Mouse (Mus musculus) left cerebral cortex, postnatal 36 days (tissue): ENCODE data around the gene Tor2a. TPM values are rescaled to one million over a fixed set of nuclear protein-coding genes. Genes with fewer than 3 reads are reported as not detected.

Experiments used
- DNase-seq, 2 experiments: peaks; one replicate each; pipeline ENCODE4 v3.0.0; 2021 to 2022; ENCODE audit warnings: low spot score in 2 of 2, mixed read lengths in 1 of 2
- intact Hi-C: fragments of 180-260 bp; cut with DNase I; formaldehyde crosslinking; loops from one replicate; pipeline ENCODE4 v1.15.1; 2025
- total RNA-seq, 2 experiments: library from RNA; stranded (reverse); gene quantifications; 2 replicates each; pipeline ENCODE4 v1.2.3; 2021

Tor2a gene
- total RNA-seq, 2 experiments from 2014 or later = 27.8 to 29.9 TPM

GRCm38 (mm10) chr2:32751665-32752033 is 5.4 kb upstream of the Tor2a start:
- intact Hi-C loops = no loop called here
- DNase-seq = no peak

- intact Hi-C loops = no loop called here
- DNase-seq = no peak
These were observed 4.9 kb upstream of the Tor2a start for GRCm38 (mm10) chr2:32752181-32752580.

GRCm38 (mm10) chr2:32756674-32757055 is 369 bp upstream of the Tor2a start:
- intact Hi-C loops = loop anchor here (1.0 kb wide), 1 partner anchor 43 kb away; the partner anchor contains the start of gene Cdk9
- no peak for DNase-seq

- no peak for DNase-seq
- intact Hi-C loops = no loop called here
These were observed 1.5 kb downstream of the Tor2a start for GRCm38 (mm10) chr2:32758503-32758902.

GRCm38 (mm10) chr2:32759001-32759400 is 2.0 kb downstream of the Tor2a start:
- intact Hi-C loops = no loop called here
- no peak for DNase-seq

DNA sequence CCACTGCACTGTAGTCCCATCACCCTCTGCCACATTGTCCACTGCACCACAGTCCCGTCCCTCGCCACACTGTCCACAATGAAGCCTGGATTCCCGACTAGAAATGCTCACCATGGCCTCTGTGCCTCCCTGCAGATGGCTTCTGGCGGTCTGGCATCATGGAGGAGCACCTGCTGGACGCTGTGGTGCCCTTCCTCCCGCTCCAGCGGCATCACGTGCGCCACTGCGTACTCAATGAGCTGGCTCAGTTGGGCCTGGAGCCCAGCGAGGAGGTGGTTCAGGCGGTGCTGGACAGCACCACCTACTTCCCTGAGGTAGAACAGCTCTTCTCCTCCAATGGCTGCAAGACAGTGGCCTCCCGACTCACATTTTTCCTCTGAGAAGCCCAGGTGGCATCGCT is 4.3 kb downstream of the Tor2a start:
- peak; percentile 40 to 51 for DNase-seq
- intact Hi-C loops = no loop called here

DNA sequence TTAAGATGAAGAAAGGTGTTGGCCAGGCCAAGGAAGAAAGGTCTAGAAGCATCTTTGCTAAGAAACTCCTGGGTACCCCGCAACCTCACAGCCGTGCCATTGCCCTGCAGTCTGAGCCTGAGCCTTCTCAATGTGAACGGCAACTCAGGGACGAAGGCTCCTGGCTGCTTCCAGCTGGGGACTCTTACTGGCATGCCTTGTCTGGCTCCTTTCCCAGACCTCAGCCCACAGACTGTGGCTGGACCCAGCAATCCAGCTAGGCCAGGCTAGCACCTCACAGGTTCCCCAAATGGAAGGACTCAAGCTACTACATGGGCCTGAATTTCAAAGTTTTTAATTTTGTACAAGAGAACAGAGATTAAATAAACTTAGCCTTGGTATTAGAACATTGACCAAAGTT is 4.8 kb downstream of the Tor2a start:
- intact Hi-C loops = no loop called here
- DNase-seq = no peak

DNA sequence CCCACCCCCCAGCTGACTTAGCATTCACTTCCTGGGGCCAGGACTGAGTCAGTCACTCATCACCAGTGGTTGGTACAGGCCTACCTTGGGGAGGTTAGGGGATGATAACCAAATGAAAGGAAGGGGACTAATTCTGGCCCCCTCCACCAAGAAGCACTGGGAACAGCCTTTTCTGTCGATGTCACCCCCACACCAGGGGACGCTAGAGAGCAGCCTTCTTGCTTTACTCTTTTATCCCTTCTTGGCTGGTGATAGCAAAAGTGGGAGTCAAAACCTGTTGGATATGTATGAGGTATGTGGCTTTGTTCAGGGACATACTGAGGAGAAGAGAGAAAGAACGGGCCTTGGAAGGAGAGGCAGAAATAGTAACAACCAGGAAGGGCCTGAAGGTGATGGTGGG is 6.3 kb downstream of the Tor2a start:
- DNase-seq = no peak
- intact Hi-C loops = no loop called here

GRCm38 (mm10) chr2:32767241-32767640 is 10.2 kb downstream of the Tor2a start:
- intact Hi-C loops = no loop called here
- no peak for DNase-seq

DNA sequence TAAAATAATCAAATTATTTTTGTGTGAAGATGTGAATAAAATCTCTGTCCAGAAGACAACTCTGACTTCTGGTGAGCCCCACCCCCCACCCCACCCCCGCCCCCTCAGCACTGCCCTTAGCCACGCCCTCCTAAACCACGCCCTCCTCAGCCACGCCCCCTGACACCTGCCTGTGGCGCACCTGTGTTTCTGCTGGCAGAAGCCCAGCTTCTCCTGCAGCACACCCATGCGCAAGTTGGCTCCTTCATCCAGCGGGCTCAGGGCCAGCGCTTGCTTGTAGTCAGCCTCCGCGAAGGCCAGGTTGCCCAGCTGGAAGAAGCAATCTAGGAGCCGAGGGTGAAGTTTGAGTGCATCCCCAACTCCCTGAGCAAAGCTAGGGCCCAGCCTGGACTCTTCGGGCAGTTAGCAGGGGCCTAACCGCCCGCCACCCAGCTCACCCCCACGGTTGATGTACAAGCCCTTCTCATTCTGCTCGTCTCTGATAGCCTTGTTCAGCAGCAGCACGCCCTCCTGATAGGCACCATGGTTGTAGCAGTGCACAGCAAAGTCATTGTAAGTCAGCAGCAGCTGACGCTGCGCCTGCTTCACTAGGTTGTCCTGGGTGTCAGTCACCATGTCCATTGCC is 11.7 kb downstream of the Tor2a start:
- no peak for DNase-seq
- intact Hi-C loops = no loop called here

DNA sequence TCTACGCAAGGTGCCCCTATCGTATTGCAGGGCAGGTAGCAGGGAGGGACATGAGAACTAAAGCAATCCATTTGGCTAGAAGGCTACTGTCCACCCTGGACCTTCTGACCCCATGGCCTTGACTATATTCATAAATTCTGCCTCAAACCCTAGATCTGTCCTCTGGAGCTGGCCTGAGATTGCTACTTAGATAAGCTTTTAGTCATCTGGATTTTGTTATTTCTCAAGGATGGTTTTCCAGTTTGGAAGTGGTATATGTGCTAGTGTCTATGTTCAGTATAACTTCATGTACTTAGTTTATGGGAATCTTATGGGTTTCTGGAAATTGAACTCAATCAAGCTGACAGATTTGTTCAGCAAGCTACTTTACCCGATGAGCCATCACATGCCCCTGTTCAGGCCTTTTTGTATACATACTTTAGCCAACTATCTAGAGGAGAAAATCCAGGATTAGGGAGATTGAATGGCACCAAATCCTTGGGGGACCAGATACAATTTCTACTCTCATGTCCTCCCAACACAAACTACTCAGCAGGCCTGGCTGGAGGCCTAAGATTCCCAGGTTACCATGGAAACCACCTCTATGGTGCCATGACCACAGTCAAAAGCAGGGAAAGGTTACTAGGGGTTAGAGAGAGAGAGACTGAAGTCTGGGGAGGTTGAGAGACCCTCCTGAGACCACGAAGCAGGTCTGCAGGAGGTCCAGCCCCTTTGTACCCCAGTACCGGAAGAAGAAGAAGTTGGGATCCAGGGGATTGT is 12.5 kb downstream of the Tor2a start:
- DNase-seq = no peak
- intact Hi-C loops = no loop called here

GRCm38 (mm10) chr2:32771886-32772285 is 14.9 kb downstream of the Tor2a start:
- intact Hi-C loops = no loop called here
- DNase-seq = no peak

- no peak for DNase-seq
- intact Hi-C loops = no loop called here
These were observed 15.7 kb downstream of the Tor2a start for GRCm38 (mm10) chr2:32772626-32773279.

DNA sequence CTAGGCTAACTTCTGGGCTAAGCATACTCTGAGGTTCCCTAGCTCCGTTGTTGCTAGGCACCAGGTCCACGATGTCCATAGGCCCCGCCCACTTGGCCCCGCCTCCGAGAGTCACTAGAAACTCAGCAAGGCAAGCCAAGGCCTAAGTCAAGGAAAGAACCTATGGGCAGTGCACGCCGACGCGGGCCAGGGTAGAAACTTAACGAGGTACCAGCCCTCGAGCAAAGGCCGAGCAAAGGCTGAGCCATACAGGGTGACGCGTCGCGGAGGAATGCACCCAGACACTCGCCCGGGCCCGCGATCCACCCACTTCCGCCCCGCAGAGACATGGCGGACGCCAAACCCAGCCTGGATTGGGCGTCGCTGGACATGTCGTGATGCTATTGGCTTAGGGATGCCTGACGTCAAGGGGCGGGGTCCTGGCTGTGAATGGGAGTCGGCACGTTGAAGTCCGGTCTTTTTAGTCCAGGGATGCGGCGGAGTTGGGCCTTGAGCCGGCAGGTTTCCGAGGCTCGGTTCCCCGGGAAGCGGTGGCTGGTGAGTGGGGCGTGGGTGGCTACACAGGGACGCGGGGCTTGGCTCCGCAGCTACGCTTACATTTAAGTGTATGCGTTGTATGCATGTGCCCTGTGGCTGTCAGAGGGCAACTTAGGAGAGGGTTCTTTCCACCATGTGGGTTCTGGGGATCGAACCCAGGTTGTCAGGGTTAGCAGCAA is 18.5 kb downstream of the Tor2a start, which contains the start of the genes Ttc16 and Ptrh1:
TSS of gene Ttc16 (minus strand) at position 275 of the 716 bp plus-strand sequence.
TSS of gene Ptrh1 (plus strand) at position 428 of the 716 bp plus-strand sequence.
- peak; percentile 97 to 98 for DNase-seq
- intact Hi-C loops = no loop called here

DNA sequence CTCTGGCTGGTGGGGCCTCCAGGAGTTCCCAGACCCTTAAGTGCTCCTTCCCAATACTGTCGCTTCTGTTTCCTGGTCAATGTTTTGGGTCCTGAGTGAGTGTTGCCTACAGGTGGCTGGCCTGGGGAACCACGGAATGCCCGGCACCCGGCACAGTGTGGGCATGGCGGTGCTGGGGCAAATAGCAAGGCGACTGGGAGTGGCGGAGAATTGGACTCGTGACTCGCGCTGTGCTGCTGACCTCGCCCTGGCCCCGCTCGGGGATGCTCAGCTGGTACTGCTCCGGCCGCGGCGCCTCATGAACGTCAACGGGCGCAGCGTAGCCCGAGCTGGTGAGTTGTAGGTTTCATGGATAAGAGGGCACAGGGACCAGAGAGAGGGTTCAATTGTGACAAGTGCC is 19.2 kb downstream of the Tor2a start:
- intact Hi-C loops = no loop called here
- no peak for DNase-seq

DNA sequence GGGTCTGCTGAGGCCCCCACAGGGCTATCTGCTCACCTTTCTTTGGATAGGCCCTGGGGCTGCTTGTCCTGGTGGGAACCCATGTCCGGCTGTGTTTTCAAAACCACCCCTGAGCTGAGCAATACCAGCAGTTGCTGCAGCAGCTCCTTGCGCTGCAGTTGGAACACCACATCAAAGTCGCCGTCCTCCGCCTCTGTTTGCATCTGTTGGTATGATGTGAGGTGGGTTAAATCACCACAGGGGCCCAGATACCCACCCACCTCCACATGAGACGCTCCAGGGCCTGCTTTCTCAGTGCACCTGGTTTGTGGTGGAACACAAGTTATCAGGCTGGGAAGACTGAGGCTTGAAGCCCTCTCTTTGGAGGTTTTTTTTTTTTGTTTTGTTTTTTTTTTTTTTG is 21.0 kb downstream of the Tor2a start:
- DNase-seq = no peak
- intact Hi-C loops = loop anchor here (2.0 kb wide), 1 partner anchor 79 kb away; no protein-coding TSS in a partner anchor

GRCm38 (mm10) chr2:32779131-32779530 is 22.1 kb downstream of the Tor2a start:
- DNase-seq = peak; percentile 55 to 59
- intact Hi-C loops = loop anchor here (2.0 kb wide), 1 partner anchor 78 kb away; no protein-coding TSS in a partner anchor

- DNase-seq = no peak
- intact Hi-C loops = loop anchor here (2.0 to 10.0 kb wide), 2 partner anchors 77 to 145 kb away; no protein-coding TSS in a partner anchor
These were observed 22.7 kb downstream of the Tor2a start for GRCm38 (mm10) chr2:32779714-32780113.

DNA sequence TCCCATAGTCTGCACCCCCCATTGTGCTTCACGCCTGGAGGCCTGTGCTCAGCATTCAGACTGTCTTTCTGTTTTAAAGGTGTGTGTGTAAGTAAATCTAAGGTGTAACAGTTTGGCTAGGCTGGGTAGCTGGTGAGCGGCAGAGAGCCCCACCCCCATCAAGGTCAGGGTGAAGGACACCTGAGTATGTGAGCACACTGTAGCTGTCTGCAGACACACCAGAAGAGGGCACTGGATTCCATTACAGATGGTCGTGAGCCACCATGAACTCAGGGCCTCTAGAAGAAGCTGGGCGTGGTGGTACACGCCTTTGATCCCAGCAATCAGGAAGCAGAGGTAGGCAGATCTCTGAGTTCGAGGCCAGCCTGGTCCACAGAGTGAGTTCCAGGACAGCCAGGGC is 24.7 kb downstream of the Tor2a start:
- intact Hi-C loops = loop anchor here (10.0 kb wide), 1 partner anchor 143 kb away; no protein-coding TSS in a partner anchor

More for the DNA sequence above, 24.7 kb downstream of the Tor2a start:
- DNase-seq = no peak
